Mouse (Mus musculus): ENCODE data around the gene Dlg2. TPM values are rescaled to one million over a fixed set of nuclear protein-coding genes. Genes with fewer than 3 reads are reported as not detected.

Gene Dlg2
- polyA plus RNA-seq, 1 experiment from 2014 or later = 2.3 TPM

DNA sequence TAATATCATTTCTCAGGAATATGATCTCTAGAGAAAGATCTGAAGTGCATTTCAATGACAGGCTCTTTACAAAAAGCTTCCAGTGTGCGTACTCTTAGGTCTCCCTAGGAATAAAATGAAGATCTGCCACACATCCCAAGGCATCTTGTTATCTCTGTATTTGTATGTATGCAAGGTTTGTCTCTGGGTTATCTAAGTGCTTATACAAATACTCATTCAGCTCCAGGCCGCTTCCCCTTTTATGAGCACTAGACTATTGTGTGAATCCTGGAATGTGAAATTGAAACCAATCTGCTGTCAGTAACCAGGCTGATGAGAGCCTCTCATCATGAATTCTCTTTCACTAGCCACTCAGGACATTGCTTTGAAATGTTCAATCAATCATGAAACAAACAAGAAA is 534.2 kb downstream of the Dlg2 start:
- no peak overlapping the region for H3K27ac ChIP-seq
- no peak overlapping the region for H3K9ac ChIP-seq (replicated peaks)
- H3K36me3 ChIP-seq = no peaks in the 10 kb centered on the region
- H3K4me3 ChIP-seq (replicated peaks) = no peak overlapping the region
- no peaks in the 10 kb centered on the region for H3K27me3 ChIP-seq
- H3K4me2 ChIP-seq = no peak overlapping the region
- H3K9me3 ChIP-seq = no peaks in the 10 kb centered on the region
- ATAC-seq (ENCODE audit: insufficient number of reproducible peaks, insufficient read depth, low FRiP score, low TSS enrichment, low read depth) = no peak
- H3K4me1 ChIP-seq (replicated peaks) = no peaks in the 10 kb centered on the region
- 95% methylated on average over 2 of the region's 2 CpGs for whole genome bisulfite sequencing

DNA sequence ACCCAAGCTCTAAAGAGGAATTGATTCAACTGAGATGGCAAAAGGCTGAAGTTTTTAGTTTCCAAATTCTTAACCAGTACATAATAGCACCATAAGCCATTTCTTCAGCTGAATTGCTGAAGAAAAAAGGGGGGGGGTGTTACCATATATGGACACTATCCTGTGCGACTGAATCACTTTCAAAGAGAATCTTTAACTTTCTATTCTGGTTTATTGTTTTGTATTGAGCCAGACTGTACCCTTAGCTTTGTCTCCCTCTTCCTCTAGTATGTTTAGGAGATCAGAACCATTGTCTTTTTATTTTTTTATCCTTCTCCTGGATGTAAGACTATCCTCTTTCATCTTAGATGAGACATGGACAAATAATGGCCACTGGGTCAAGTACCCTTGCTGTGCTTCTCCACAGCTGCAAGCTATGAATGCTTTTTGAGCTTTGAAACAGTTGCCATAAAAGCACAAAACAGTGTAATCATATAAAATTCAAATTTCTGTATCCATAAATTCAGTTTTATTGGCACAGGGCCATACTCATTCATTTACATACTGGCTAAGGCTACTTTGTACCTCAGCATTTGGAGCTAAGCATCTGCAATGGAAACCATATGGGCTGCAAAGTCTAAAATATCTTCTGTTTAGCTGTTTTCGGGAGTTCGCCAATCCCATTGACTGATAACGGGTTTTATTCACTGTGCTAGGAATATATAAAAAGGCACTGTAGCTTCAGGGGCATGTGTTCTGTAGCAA is 568.7 kb downstream of the Dlg2 start:
- Histone ChIP-seq H3K4me3 (replicated peaks) (no peak overlapping the region), H3K27me3 (no peaks in the 10 kb centered on the region), H3K36me3 (no peaks in the 10 kb centered on the region), H3K4me2 (no peak overlapping the region), H3K9me3 (no peaks in the 10 kb centered on the region), H3K27ac (no peak overlapping the region), H3K4me1 (replicated peaks) (no peaks in the 10 kb centered on the region), H3K9ac (replicated peaks) (no peak overlapping the region)
- ATAC-seq (ENCODE audit: insufficient number of reproducible peaks, insufficient read depth, low FRiP score, low TSS enrichment, low read depth) = no peak
- 58% methylated on average over 4 of the region's 4 CpGs for WGBS

GRCm38 (mm10) chr7:91045742-91046098 is 569.2 kb downstream of the Dlg2 start:
- H3K36me3 ChIP-seq = no peaks in the 10 kb centered on the region
- no peak for ATAC-seq (ENCODE audit: insufficient number of reproducible peaks, insufficient read depth, low FRiP score, low TSS enrichment, low read depth)
- 89% methylated on average over 1 of the region's 1 CpGs for WGBS

DNA sequence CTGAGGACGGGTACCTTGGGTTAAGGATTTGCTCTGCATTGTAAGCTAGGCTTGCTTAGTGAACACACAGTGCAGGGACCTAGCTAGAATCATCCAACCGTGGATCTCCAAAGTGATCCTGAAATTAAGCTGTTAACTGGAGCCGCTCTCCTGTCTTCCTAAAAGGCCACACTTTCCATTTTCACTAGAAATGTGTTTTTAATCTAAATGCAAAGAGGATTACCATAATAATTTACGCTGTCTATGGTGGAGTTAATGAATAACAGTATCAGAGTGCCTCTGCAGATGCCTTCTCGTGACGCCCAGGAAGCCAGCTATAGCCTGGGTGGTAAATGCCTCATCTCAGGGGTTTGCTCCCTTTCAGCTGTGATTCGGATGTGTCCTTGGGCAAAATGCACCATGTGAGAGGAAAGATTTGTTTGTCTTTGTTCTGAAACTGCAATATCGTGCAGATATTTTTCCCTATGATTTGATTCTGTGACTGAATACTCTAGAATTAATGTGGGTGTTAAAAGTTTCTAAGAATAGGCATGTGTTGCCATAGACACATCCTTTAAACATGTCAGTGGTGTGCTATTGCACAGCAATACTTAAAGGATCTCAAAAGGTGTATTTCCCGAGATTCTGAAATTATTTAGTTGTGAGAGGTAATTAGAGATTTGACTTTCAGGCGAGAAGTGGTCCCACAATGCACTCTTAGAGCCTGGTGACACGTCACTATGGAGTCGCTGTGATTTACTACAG is 587.0 kb downstream of the Dlg2 start:
- Histone ChIP-seq H3K27ac (no peak overlapping the region), H3K4me1 (replicated peaks) (no peaks in the 10 kb centered on the region), H3K4me2 (no peak overlapping the region), H3K36me3 (no peaks in the 10 kb centered on the region), H3K4me3 (replicated peaks) (no peak overlapping the region), H3K9me3 (no peaks in the 10 kb centered on the region), H3K9ac (replicated peaks) (no peak overlapping the region), H3K27me3 (no peaks in the 10 kb centered on the region)
- ATAC-seq (ENCODE audit: insufficient number of reproducible peaks, insufficient read depth, low FRiP score, low TSS enrichment, low read depth) = no peak
- WGBS = 50% methylated on average over 12 of the region's 12 CpGs

More at GRCm38 (mm10) chr7:91045742-91046098, 569.2 kb downstream of the Dlg2 start:
- Histone ChIP-seq H3K27ac (no peak overlapping the region), H3K4me1 (replicated peaks) (no peaks in the 10 kb centered on the region), H3K9me3 (no peaks in the 10 kb centered on the region), H3K4me2 (no peak overlapping the region), H3K4me3 (replicated peaks) (no peak overlapping the region), H3K9ac (replicated peaks) (no peak overlapping the region), H3K27me3 (no peaks in the 10 kb centered on the region)

DNA sequence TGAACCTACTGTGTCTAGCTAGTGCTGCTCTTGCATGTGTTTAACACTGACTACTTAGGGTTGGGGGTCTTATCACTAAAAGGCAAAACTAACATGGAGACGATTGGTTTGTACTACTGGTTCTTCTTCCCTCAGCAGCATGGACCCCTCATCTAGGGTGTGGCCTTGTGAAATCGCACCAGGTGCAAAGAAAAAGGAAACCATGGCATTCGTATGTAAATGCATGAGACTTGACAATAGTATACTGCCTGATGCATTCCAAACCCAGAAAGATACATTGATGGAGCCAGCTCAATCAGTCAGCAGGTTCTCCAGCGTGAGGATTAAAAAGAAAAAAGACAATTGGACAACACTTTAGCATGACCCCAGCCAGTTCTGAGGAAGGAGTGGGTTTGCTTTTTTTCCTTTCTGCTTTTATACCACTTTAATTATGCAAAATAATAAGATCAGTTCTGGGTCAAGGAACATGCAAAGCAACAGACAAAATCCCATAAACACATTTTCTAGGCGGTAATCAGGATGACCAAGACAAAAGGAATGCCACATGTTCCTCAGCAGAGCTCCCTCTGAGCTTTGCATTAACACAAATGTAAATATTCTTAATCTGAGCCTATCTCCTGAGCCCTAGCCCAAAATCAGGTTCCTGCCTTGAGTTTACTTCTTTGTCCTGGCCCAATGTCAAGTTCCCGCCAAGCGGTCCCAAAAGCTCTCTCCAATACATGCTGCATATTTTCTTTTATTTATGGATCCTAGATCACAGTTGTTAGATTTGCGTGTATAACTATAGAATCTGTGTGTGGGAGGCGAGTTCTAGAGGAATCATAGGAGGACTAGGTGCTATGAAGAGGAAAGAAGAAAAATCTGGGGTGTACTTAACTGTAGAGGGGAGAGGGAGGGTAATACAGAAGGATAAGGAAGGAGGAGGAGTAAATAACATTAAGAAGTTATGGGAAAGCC is 595.6 kb downstream of the Dlg2 start:
- WGBS = 81% methylated on average over 9 of the region's 9 CpGs
- Histone ChIP-seq H3K36me3 (no peaks in the 10 kb centered on the region), H3K9me3 (no peaks in the 10 kb centered on the region), H3K4me3 (replicated peaks) (no peak overlapping the region), H3K4me1 (replicated peaks) (no peaks in the 10 kb centered on the region), H3K4me2 (no peak overlapping the region), H3K9ac (replicated peaks) (no peak overlapping the region), H3K27ac (no peak overlapping the region), H3K27me3 (no peaks in the 10 kb centered on the region)
- no peak for ATAC-seq (ENCODE audit: insufficient number of reproducible peaks, insufficient read depth, low FRiP score, low TSS enrichment, low read depth)

- Histone ChIP-seq H3K4me1 (replicated peaks) (peaks cover 8% of the 10 kb centered on the region), H3K9ac (replicated peaks) (no peak overlapping the region), H3K27me3 (peaks cover 15% of the 10 kb centered on the region; the same call in 1 of the 2 replicates), H3K9me3 (no peaks in the 10 kb centered on the region), H3K27ac (no peak overlapping the region), H3K4me2 (no peak overlapping the region), H3K36me3 (no peaks in the 10 kb centered on the region), H3K4me3 (replicated peaks) (no peak overlapping the region)
- ATAC-seq (ENCODE audit: insufficient number of reproducible peaks, insufficient read depth, low FRiP score, low TSS enrichment, low read depth) = no peak
- 79% methylated on average over 2 of the region's 2 CpGs for WGBS
Measured at GRCm38 (mm10) chr7:91086071-91086470, 609.6 kb downstream of the Dlg2 start.

DNA sequence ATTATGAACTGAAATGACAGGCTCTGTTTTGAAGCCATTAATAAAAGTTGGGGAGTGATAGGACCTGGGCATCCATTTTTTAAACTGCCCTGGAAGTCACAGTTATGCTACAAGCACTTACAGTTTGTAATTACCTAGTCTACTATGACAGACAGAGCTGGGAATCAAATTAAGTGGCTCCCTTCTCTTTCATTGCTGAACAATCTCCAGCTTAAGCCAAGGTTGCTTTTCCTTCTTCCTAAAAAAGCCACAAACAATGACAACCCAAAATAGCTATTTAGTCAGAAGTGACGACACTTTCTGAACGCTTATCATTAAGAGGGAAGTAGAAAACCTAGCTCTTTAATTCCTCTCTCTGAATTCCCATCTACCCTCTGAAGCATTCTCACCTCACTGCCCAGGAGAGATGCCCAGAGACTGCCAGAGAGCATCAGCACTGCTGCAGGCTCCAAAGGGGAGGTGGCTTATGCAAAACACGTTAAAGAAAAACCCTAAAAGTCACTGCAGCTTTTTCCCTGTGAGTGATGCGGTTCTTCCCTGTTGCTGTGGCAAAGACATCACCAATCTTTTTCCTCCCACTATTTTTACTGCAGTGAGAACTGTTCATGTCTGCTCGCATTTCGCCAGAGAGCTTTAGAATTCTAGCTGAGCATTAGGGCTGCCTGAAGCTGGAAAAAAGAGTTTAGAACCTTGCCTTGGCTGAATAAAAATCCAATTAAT is 612.9 kb downstream of the Dlg2 start:
- ATAC-seq (ENCODE audit: insufficient number of reproducible peaks, insufficient read depth, low FRiP score, low TSS enrichment, low read depth) = no peak
- no peaks in the 10 kb centered on the region for H3K9me3 ChIP-seq
- peaks cover 14% of the 10 kb centered on the region for H3K4me1 ChIP-seq (replicated peaks)
- no peak overlapping the region for H3K27ac ChIP-seq
- H3K36me3 ChIP-seq = no peaks in the 10 kb centered on the region
- H3K9ac ChIP-seq (replicated peaks) = no peak overlapping the region
- WGBS = 33% methylated on average over 6 of the region's 6 CpGs
- H3K27me3 ChIP-seq = peaks cover 15% of the 10 kb centered on the region; the same call in 1 of the 2 replicates
- H3K4me2 ChIP-seq = no peak overlapping the region
- H3K4me3 ChIP-seq (replicated peaks) = no peak overlapping the region

DNA sequence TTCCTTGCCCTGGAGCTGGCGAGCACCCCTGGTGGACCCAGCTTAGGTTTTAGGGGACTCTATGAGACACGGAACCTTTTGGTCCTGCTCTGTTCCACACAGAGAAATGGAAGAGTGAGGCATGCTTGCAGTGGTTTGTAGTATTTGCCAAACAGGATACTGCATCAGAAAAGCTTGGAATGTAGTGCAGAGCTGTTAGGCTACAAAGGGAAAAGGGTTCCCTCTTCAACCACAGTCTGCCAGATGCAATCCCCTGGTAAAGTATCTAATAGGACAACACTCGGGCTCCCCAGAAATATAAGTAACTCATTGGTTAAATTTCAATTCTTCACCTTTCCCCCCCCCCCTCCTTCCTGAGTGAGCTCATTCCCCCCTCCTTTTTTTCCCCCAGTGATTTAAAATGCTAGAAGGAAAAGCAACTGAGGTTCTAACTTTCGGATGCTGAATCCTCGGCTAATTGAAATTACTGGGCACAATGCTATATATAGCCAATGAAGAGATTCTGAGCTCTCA is 613.9 kb downstream of the Dlg2 start:
- peaks cover 14% of the 10 kb centered on the region for H3K4me1 ChIP-seq (replicated peaks)
- ATAC-seq (ENCODE audit: insufficient number of reproducible peaks, insufficient read depth, low FRiP score, low TSS enrichment, low read depth) = 0 out of 2 replicates have a peak, but pooled peaks have one; percentile 37
- WGBS = 40% methylated on average over 5 of the region's 5 CpGs
- no peak overlapping the region for H3K27ac ChIP-seq
- H3K9me3 ChIP-seq = no peaks in the 10 kb centered on the region
- H3K4me2 ChIP-seq = peak overlapping the region; percentile 73
- peaks cover 15% of the 10 kb centered on the region; the same call in 1 of the 2 replicates for H3K27me3 ChIP-seq
- peak overlapping the region; percentile 36 for H3K4me3 ChIP-seq (replicated peaks)
- no peaks in the 10 kb centered on the region for H3K36me3 ChIP-seq
- no peak overlapping the region for H3K9ac ChIP-seq (replicated peaks)

- WGBS = 4% methylated on average over 25 of the region's 25 CpGs
- H3K9me3 ChIP-seq = no peaks in the 10 kb centered on the region
- peak overlapping the region; percentile 73 for H3K4me2 ChIP-seq
- H3K4me1 ChIP-seq (replicated peaks) = peaks cover 14% of the 10 kb centered on the region
- H3K27me3 ChIP-seq = peaks cover 15% of the 10 kb centered on the region; the same call in 1 of the 2 replicates
- peak overlapping the region; percentile 36 for H3K4me3 ChIP-seq (replicated peaks)
- peak; percentile 68; the same call in 1 of the 2 replicates for ATAC-seq (ENCODE audit: insufficient number of reproducible peaks, insufficient read depth, low FRiP score, low TSS enrichment, low read depth)
- peak overlapping the region; percentile 19; the same call in 1 of the 2 replicates for H3K9ac ChIP-seq (replicated peaks)
- H3K27ac ChIP-seq = no peak overlapping the region
- no peaks in the 10 kb centered on the region for H3K36me3 ChIP-seq
Measured at GRCm38 (mm10) chr7:91090830-91091683, 614.6 kb downstream of the Dlg2 start.

- H3K9me3 ChIP-seq = no peaks in the 10 kb centered on the region
- no peak for ATAC-seq (ENCODE audit: insufficient number of reproducible peaks, insufficient read depth, low FRiP score, low TSS enrichment, low read depth)
- H3K36me3 ChIP-seq = no peaks in the 10 kb centered on the region
- H3K9ac ChIP-seq (replicated peaks) = no peak overlapping the region
- 86% methylated on average over 7 of the region's 7 CpGs for whole genome bisulfite sequencing
- no peak overlapping the region for H3K4me3 ChIP-seq (replicated peaks)
- no peak overlapping the region for H3K27ac ChIP-seq
- peaks cover 2% of the 10 kb centered on the region; the same call in 1 of the 2 replicates for H3K4me1 ChIP-seq (replicated peaks)
- no peaks in the 10 kb centered on the region for H3K27me3 ChIP-seq
- H3K4me2 ChIP-seq = no peak overlapping the region
Measured at GRCm38 (mm10) chr7:91096467-91096866, 620.0 kb downstream of the Dlg2 start.
